Mouse (Mus musculus): ENCODE results near the gene Kcnd3.

Kcnd3 gene

DNA sequence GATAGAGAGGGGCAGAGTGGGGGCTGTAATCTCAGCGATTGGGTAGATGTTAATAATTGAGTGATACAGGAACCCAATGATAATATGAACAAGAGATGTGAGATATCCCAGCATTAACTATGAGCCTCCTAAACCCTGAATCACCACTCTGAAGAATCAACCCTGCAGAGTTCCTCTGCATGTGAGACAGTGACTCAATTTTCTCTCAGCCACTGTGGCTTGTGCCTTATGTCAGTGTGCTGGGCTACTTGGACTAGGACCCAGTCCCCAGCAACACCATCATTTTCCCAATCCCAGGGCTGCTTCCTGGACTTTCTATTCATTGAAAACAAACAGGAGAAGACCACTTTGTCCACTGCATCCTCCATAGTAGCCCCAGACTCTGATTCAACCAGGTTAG is 139.6 kb downstream of the Kcnd3 start:
- no peak for DNase-seq

DNA sequence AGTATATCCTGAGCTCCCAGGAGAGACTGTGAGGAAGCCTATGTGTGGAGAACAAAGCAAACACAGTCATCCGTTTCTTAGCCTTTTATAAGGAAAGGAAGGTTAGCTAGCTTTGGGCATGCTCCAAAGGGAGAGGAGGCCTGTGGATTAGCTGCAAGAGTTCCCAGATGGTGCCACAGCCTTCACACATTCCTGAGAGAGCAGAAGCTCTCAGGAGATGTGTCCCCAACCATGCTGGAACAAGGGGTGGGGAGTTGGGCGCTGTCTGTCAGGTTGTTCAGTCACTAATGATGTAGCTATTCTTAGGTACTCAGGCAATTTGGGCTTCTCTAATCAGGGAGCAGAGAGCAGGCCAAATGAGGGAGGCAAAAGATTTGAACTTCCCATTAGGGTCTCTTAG is 140.1 kb downstream of the Kcnd3 start:
- no peak for DNase-seq

DNA sequence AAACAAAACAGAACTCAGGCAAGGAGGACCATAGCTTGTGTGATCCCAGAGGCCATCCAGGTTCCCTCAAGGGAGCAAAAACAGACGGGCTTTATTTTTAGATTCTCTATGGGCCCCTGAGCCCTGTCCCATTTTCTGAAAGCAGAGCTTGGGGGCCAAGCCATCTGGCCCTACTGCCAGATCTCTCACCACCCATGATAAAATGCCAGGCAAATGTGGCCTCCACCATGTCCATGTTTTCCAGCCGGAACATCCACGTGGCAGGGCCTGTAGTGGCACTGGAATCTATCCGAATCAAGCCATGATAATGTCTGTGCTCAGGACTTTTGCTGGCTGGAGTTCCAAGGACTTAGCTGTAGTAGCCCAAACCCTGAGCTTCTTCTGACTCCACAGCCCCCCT is 148.4 kb downstream of the Kcnd3 start:
- no peak for DNase-seq

DNA sequence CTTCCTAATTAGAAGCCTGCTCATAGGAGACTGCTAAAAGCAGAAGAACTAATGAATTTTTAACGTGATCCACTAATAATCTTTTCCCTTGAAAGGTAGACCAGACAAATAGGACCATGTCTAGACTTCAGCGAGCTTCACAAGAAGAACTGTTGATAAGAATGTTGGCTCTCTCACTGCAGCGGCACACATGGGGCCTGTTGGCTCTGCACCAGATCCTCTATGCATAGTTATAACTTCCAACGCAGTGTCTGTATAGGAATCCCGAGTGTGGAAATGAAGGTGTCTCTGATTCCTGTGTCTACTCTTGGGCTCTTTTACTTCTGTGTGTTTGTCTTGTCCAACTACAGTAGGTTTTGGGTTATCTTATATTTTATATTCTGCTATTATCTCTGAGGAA is 150.8 kb downstream of the Kcnd3 start:
- no peak for DNase-seq

DNA sequence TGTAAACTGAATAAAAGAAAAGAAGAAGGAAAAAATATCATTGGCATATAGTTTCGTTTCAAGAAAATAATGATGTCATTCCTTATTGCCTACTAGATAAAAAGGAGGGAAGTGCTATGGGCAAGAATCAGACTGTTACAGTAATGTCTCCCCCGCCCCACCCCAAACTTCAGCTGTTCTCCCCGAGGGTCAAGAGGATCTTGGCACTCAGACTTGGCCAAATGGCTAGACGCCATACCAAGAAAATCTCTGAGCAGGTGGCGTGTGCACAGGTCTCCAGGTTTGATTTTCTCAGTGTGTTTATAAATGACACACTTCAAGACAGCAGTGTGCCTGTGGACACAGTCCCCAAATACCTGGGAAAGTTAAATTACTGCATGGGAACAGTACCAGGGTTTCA is 153.6 kb downstream of the Kcnd3 start:
- no peak for DNase-seq

DNA sequence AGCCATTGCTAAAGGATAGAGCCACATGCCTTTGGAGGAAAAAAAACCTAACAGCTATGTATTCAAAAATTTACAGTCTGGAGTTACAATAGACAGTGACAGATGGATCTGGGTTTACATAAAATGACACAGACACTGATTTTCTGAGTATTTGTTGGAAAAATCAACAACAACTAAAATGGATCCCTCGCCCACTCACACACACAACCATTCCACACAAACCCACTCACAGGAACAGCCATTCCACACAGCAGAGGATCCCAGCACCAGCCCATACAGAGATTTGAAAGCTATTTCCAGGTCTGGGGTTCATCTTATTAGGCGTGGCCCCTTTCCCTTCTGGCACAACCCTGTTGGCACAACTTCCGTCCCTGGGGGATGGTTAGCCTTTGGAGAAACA is 156.7 kb downstream of the Kcnd3 start:
- DNase-seq: no peak

DNA sequence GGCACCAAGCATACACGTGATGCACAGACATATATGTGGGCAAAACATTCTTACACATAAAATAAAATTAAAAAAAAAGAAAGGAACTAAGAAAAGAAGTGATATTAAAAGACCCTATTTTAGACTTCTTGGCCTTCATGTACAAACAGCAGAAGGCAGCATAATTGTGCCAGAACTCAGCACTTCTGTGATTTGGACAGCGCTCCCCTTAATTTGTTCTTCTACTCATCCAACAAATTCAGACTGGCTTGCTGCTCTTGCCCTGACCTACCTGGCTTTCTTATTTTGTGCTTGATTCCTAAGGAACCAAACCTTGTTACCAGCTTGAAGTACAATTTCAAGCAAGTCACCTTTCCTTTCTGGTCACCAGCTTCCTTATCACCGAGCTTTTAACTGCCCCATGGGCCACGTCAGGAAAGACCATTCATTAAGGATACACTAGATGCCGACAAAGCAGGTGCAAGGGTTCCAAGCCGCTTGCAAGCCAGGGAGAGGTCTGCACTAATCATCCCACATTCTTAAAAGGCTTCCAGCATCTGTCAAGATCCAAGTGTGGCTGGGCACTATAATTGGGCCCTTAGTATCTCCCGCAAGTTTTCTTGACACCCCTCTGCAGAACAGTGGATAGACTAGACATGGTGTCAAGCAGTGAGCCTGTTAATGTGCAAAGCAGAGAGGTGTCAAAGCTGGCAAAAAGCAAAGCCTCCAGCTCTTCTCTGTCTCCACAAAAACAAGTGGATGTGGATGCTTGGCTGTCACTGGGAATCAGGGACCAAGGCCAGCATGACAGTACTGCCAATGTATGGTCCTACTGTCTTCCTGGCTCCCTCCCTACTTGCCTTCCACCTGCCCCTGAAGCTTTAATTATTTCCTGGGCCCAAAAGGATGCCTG is 159.6 kb downstream of the Kcnd3 start:
- DNase-seq: no peak

DNA sequence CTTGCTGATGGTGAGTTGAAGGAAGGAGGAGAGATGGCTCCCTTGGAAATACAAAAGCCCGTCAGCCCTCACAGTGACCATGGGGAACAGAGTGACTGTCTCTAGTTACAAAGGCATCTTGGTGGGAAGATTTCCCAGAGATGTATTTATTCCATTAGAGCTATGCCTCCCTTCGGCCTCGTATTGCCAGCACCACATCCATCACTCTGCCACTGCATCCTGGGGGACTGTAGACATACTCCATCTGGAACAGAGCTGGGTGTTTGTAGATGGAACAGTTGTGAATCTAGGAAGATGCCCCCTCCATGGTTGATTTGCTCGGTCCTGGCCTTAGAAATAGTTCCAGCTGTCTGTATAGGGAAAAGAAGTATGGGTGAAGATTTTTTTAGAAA is 160.3 kb downstream of the Kcnd3 start:
- no peak for DNase-seq

DNA sequence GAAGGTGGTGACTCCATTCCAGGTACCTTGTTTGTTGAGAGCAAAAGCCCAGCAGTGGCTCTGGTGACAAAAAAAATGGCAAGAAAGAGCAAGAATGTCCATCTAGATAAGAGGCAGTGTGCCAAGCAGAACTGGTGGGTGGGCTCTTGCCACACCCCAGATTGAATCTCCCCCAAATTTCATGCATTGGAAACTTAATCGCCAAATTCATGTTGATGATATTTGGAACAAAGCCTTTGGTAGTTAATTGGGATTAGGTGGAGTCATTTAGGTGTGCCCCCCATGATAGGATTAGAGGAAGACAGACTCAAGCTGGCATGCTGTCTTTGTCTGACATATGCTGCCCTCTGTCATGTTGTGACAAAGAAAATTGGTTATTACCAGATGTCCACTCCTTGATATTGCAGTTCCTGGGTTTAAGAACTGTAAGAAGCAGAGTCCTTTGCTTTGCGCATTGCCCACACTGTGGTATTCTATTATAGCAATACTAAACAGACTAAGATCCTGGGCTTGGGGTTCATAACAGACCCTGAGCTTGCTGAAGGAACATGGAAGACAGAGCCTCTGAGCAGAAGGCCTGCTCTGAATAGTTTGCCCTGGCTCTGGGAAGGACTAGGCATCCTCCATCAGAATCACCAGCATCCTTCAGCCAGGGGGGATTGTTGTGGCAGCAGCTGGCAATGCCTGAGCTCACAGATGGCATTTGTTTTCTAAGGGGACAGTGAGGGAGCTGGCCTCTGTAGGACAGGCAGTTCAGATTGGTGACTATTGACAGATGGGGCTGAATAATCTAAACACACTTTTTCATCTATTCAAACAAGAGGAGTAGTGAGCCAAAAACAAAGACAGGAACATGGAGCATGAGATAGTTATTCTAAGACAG is 165.0 kb downstream of the Kcnd3 start:
- DNase-seq: no peak

DNA sequence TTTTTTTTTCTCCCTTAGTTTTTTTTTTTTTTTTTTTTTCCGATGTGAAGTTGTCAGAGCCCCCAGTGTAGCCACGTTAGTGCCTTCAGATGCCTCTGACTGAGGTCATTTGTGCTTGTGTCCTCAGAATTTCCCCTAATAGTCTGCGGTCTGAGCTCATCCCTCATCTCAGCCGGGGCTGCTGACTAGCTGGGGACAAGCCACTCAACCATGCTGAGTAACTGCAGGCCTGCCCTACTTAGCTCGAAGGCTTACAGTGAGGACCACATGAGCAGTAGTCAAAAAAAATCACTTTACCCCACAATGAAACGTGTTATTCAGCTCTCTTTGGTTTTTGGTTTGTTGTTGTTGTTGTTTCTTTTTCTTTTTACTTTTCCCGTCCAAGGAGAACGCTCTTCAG is 169.0 kb downstream of the Kcnd3 start:
- no peak for DNase-seq

DNA sequence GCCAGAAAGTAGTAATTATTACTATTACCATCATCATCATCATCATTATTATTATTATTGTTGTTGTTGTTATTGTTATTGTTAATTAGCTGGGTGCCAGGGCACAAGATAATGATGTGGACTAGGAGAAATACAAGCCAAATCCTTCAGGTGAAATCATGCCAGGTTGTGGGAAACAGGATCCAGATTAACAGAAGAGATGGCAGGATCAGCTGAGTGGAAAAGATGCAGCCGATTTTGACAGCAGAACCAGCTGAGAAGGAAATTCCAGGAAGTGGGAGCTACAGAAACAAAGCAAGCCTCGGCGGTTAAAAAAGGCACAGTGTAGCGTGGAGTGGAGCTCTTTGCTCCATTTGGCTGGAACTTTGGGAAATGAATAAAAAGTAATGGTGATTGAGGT is 171.0 kb downstream of the Kcnd3 start:
- DNase-seq: no peak

DNA sequence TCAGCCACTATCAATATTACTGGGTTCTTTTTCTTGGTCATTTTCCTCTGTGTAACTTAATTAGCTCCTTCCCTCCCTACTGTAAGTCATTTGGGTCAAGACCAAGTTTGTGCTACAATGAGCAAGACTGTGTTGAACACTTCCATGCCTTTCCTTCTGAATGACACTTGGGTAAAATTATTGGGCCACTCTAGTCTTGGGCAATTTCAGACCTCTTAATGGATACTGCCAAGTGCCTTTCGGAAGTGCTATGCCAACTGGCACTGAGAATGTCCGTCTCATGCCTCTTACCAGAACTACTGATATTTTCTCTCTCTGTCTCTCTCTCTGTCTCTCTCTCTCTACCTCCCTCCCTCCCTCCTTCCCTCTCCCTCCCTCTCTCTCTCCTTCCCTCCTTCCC is 173.8 kb downstream of the Kcnd3 start:
- no peak for DNase-seq

DNA sequence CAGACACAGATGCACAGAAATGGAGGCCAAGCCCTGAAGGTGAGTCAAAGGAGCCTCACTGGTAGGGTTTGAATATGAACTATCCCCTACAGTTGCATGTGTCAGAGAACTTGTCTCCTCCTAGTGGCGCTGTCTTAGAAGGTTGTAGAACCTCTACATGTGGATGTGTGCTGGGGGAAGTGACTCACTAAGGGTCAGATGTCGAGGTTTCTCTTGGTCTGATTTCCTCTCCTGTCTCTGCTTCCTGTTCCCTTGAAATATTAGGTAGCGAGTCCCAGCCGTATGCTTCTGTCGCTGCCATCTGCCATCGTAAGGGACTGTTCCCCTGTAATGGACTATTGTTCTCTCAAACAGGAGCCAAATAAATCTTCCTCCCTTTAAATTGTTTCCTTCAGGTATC is 175.1 kb downstream of the Kcnd3 start:
- DNase-seq: peak; percentile 37

DNA sequence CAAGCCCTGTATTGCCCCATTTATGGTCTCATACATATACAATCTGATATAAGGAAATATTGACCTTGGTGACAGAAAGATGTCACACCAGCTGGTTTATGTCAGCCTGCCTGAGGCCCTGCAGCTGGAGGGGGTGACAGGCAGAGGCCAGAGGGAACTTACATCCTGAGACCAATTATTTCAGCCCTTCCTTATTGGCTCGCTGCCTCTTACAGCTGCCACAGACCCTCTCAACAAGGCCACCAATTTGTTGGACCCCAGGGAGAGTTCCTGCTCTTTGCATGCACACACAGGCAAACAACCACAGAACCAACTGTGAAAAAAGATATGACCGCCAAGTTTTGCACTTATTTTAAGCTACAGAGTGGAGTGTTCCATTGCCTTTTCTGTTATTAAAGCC is 180.2 kb downstream of the Kcnd3 start:
- DNase-seq: peak; percentile 9

DNA sequence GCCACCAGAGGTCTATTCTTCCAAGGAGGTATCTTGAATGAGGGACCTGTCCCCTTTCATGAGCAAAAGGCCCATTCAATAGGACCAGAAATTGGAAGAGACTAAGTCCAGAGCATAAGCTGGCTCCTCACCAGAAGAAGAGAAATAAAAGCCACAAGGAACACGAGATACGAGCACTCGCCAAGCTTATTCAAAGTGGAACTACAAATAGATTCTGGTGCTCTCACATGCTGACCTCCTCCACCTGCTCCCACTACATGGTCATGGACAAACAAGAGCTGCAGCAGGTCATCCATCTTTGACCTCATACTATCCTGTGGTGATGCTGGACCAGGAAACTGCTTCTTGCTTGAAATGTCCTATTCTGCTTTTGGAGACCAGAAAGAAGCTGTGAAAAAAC is 180.9 kb downstream of the Kcnd3 start:
- no peak for DNase-seq

DNA sequence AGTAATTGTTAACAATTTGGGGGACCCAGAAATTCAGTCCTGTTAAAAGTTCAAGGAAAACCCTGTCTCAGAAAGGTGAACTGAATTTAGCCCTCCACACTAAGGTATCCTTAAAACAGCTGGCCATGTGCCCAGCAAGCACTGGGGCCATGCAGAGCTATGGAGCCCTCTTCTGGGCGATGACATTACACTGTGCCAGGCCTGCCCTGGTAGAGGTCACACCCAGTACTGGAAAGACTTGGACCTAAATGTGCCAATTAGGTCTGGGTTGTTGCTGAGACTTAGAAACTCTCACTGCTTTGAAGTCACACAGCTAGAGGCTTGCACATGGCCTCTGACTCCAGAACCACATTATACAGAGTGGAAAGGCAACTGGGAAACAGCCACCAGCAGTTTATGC is 190.1 kb downstream of the Kcnd3 start:
- DNase-seq: peak; percentile 28

DNA sequence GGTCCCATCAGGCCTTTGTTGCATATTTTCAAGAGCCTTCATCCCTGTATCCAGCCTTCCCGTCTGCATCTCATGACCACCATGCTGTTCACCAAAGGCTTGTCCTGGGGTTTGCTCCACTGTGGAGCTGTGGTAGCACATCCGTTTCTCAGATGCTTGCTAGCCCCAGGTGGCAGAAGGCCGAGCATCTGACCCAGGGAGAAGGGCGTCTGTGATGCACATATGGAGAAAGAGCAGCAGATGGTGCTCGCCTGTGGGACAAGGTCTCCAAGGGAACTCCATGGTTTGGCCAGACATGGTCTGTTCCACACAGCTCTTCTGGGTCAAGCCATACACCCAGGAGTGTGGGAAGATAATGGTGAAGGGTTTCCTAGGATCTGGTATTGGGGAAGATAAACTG is 191.4 kb downstream of the Kcnd3 start:
- DNase-seq: no peak

DNA sequence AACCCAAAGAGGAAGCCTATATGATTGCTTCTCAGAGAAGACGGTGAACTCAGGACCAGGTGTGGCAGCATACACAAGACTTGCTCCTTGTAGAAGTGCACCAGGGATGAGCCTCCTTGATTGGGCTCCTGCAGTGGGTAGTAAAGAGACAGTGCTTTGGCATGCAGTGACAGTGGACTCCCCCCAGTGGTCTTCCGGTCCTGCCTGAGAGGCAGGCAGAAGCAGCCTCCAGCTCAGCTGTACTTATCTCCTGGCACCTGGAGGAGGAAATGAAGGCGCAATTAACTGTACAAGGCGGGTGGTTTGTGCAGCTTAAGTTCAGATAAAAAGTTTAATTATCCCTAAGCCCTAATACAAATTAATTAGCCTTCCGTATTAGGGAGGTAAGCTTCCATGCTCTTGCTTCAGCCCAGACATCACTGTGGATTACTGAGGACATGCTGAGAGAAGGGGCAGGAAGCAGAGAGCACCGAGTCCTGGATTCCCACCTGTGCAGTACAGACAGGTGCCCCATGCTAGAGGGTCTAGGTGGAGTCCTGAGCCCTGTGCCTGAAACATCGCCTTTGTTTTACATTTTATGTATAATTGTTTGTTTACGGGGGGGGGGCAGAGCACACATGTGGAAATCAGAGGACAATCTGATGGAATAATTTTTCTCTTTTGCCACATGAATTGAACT is 196.9 kb downstream of the Kcnd3 start:
- DNase-seq: no peak

DNA sequence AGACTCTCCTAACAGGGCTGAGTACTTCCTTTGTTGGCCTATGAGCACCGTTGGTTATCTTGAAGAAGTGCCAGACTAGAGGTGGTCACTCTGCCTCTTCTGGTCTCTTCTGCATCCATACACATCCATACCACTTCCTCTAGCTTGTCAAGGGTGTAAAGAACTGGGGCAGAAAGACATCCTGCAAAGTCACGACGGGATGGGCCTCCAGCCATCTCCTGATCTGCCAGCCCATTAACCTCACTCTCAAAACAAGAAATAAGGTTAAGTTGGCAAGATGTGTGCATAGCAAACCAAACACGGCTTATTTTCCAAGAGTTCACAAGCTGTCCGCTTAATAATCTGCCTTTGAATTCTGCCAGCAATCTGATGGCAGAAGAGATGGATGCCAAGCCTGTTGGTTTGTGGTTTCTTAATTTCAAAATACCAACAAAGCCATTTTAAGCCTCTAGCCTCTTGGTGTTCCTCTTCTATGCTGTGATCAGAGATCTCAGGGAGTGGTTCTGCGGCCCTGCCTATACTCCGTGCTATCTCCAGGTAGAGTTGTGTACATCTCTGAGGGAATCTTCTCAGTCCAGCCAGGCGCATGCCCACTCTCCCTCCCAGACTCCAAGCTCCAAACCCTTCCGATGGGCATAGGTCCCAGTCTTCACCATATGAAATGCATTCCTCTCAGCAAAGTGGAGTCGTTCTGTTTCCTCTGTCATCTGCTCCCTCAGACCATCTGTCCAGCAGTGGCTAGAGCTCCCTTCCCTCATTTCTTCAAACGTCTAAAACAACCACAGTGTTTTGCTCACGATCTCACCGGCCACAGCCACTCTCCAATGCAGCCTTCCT is 201.6 kb downstream of the Kcnd3 start:
- DNase-seq: no peak

DNA sequence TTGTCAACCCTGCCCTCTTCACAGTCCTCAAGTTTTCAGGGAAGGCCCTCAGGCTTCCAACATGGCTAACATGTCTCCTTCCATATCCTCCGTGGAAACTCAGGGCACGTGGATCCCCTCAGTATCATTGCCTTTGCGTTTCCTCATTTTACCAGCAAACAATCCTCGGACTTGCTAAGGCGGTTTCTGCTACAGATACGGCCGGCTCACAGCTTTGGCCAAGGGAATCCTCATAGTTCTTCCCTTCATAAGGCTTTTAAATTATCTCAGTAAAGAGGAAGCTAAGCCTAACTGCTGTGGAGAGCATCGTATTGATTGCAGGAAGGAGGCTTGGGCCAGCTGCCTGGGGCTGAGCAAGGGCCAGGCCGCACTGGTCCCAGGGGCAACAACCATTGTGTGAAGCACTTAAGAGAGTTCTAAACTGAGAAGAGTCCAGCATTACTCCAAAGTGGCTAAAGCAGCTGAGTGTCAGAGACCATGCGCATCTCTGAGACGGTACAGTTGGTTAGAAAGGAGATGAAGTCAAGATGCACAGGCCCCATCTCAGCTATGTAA is 203.0 kb downstream of the Kcnd3 start:
- no peak for DNase-seq

DNA sequence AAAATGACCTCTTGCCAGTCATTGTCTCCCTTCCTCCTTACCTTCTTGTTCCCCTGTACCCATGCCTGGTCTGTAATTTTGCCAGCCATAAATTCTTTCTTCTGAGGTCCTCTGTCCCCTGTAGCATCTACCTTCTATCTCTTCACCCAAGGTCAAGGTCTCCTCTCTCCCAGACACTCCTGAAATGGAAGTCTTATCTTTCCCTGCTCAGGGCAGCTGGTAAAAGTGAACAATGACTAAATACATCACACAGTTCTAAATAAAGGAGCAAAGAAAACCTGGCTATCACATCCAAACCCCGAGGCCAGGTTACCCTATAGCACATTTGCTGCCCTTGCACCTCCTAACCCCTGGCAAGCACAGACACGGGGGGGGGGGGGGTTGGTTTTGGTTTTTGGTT is 208.4 kb downstream of the Kcnd3 start:
- DNase-seq: no peak

DNA sequence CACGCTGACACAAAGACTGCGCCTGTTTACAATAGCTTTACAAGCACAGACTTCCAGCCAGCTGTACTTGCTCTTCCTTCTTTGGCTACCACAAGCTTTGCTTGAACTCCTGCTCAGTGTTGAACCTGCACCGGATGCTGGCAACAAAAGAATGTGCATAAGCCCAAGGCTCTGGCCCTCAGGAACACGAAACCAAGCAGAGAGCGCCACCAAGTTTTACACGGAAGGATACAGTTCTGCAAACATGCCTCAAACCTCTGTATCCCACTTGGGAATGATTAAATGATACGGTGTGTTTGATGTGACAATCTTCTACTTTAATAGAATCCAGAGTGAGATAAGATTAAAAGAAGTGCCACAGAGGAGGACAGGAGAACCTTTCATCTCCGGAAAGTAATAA is 210.9 kb downstream of the Kcnd3 start:
- peak; percentile 26 for DNase-seq

All from kidney, adult 9 months (tissue).